Mouse (Mus musculus) liver, adult 2 months (tissue): ENCODE results near the gene Hopx. TPM values are rescaled to one million over a fixed set of nuclear protein-coding genes. Genes with fewer than 3 reads are reported as not detected.

Experiments used
- DNase-seq: peaks from one replicate; pipeline ENCODE4 v3.0.0-alpha.2; 2011; ENCODE audit warnings: low read depth, low spot score; ENCODE audit errors: extremely low read depth
- H3K27ac ChIP-seq: fragments of 200-500 bp; replicated peaks from 2 replicates; pipeline ENCODE4 v1.5.1; 2012; ENCODE audit warnings: low read depth, mild to moderate bottlenecking, control low read depth, inconsistent platforms, low read length; ENCODE audit not compliant: insufficient read depth
- H3K27me3 ChIP-seq: fragments of 200-500 bp; 2 replicates; pipeline ENCODE4 v1.6.1; 2012; ENCODE audit warnings: mild to moderate bottlenecking, moderate library complexity, low read length, inconsistent platforms; ENCODE audit not compliant: control insufficient read depth, insufficient read depth
- H3K36me3 ChIP-seq: fragments of 200-500 bp; 2 replicates; pipeline ENCODE4 v1.6.1; 2012; ENCODE audit warnings: low read length, inconsistent platforms; ENCODE audit not compliant: control insufficient read depth, insufficient read depth
- H3K4me1 ChIP-seq: fragments of 200-500 bp; 2 replicates; pipeline ENCODE4 v1.6.1; 2011; ENCODE audit warnings: low read length; ENCODE audit not compliant: control insufficient read depth, insufficient read depth
- H3K4me3 ChIP-seq: fragments of 200-500 bp; 2 replicates; pipeline ENCODE4 v1.5.1; 2011; ENCODE audit warnings: low read depth, mild to moderate bottlenecking, control low read depth, low read length, moderate library complexity; ENCODE audit not compliant: insufficient read depth
- H3K79me2 ChIP-seq: fragments of 200-500 bp; 2 replicates; pipeline ENCODE4 v1.6.1; 2012; ENCODE audit warnings: inconsistent platforms, mild to moderate bottlenecking, low read length, moderate library complexity; ENCODE audit not compliant: control insufficient read depth, insufficient read depth
- H3K9ac ChIP-seq: fragments of 200-500 bp; 2 replicates; pipeline ENCODE4 v1.6.1; 2012; ENCODE audit warnings: low read depth, mild to moderate bottlenecking, control low read depth, inconsistent platforms, low read length
- CTCF ChIP-seq: fragments of 200-500 bp; IDR thresholded peaks from 2 replicates; pipeline ENCODE4 v1.5.1; 2011; ENCODE audit warnings: low read depth, low read length, control low read depth
- POLR2A ChIP-seq: fragments of 200-500 bp; IDR thresholded peaks from 2 replicates; pipeline ENCODE4 v1.6.1; 2011; ENCODE audit warnings: low read length, control low read depth; ENCODE audit not compliant: insufficient read depth; ENCODE audit errors: extremely low read depth
- WGBS: fragments of 180-500 bp; shearing (Covaris S2); methylation state at CpG from one replicate; pipeline ENCODE4 v1.1.7; 2018; 5-methylcytosine and 5-hydroxymethylcytosine counted together
- polyA plus RNA-seq: library from polyadenylated mRNA; depleted of rRNA; stranded (reverse); fragments of >200 nt; gene quantifications from 2 replicates; pipeline ENCODE4 v1.2.3, GENCODE M21; 2012
- total RNA-seq: library from RNA; depleted of rRNA; stranded (reverse); fragments of >200 nt; gene quantifications from 2 replicates; pipeline ENCODE4 v1.2.3, GENCODE M21; 2014

Hopx gene
- total and polyA plus RNA-seq, 2 experiments: 77.2 to 84.9 TPM

DNA sequence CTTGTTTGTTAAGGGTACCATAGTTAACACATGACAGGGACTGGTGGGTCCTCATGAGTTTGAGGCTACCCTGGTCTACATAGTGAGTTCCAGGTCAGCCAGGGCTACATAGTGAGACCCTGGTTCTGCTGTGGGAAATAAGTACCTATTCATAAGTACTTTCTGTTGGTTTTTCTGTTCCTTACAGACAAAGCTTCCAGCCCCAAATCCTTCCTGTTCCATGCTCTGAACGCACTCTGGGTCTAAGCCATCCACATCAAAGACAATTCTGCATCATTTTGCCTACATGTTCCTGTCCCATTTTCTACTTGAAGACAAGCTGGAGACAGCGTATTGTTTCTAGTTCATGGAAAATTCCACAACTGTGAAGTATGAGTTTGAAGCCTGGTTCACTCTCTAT lies 20.0 kb upstream of the Hopx start:
- no peaks in the 10 kb centered on the region for H3K36me3 ChIP-seq
- 78% methylated on average over 2 of the region's 2 CpGs for WGBS
- TF ChIP-seq CTCF (no peak), POLR2A (no peak)
- no peak overlapping the region for H3K27ac ChIP-seq
- no peak overlapping the region for H3K4me3 ChIP-seq
- DNase-seq: peak; percentile 39
- H3K27me3 ChIP-seq: no peaks in the 10 kb centered on the region
- peaks cover 30% of the 10 kb centered on the region for H3K4me1 ChIP-seq
- no peaks in the 10 kb centered on the region for H3K79me2 ChIP-seq
- no peak overlapping the region for H3K9ac ChIP-seq

DNA sequence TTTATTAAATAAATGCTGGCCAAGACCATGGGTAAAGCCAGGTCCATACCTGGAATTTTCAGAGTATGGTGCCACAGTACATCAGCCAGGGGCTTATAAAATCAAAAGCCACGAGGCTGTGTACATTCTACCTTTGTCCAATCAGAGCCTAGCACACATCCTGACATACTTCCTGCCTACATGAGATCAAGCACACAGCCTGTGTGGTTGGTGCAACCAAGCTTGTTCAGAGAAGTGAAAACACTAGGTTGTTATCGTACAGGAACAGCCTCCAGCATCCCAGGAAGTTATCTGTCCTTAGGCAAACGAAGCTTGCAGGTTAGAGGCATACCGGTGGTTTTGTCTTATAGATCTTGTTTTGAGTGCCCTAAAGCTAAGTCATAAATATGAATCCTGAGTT lies 19.5 kb upstream of the Hopx start:
- Histone ChIP-seq H3K27me3 (no peaks in the 10 kb centered on the region), H3K4me1 (peaks cover 33% of the 10 kb centered on the region), H3K27ac (no peak overlapping the region), H3K79me2 (no peaks in the 10 kb centered on the region), H3K4me3 (no peak overlapping the region), H3K36me3 (no peaks in the 10 kb centered on the region), H3K9ac (no peak overlapping the region)
- no peak for TF ChIP-seq CTCF
- no peak for TF ChIP-seq POLR2A
- 73% methylated on average over 4 of the region's 4 CpGs for WGBS
- DNase-seq: no peak

DNA sequence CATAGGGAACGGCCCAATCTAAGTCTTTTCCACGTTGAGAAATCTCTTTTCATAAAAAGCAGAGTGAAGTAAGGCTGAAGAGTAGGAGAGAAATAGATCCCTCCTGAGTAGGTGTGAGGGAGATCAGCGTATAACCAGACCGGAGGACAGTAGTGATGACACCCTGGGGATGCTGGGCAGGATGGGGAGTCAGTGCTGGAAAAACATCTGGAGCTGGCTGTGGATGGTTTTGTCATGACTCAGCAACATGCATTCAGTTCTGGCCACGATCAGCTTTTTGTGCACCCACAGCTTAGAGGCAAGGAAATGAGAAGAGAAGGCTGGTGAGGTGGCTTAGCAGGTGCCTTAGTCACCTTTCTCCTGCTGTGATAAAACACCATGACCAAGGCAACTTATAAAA lies 19.0 kb upstream of the Hopx start:
- Histone ChIP-seq H3K27me3 (no peaks in the 10 kb centered on the region), H3K79me2 (no peaks in the 10 kb centered on the region), H3K27ac (peak overlapping the region; percentile 71), H3K9ac (no peak overlapping the region), H3K4me3 (no peak overlapping the region), H3K4me1 (peaks cover 36% of the 10 kb centered on the region), H3K36me3 (no peaks in the 10 kb centered on the region)
- peak; percentile 30 for DNase-seq
- no peak for TF ChIP-seq POLR2A
- no peak for TF ChIP-seq CTCF
- 67% methylated on average over 5 of the region's 5 CpGs for WGBS

DNA sequence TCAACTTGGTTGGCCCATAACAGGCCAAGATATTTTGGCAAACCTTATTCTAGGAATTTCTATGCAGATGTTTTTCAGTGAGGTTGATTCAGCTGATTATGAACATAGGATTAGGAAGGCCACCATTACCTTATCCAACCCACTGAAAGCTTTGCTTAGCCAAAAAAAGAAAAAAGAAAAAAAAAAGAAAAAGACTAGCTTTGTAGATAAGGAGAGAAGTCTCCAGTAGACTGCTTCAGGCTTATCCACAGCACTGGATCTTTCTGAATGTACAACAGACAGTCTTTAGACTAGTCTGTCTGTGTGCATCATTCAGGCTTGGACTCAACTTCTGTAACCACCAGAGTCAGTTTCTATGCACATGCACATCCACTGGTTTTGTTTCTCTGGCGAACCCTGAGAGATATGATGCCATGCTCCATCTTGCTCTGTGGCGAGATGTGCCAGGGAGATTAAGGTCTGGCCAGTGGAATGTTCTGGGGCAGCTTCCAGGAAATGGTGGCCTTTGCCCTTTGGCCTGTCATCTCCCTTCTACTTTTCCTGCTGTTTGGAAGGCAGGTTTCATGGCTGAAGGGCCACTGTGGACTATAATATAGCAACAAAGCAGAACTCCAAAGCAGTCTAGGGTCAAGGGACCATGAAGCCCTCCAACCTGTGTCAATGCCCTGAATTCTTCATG lies 17.7 kb upstream of the Hopx start:
- Histone ChIP-seq H3K4me1 (peaks cover 35% of the 10 kb centered on the region), H3K27ac (peak overlapping the region; percentile 92), H3K27me3 (no peaks in the 10 kb centered on the region), H3K9ac (no peak overlapping the region), H3K36me3 (no peaks in the 10 kb centered on the region), H3K4me3 (no peak overlapping the region), H3K79me2 (no peaks in the 10 kb centered on the region)
- TF ChIP-seq POLR2A (no peak), CTCF (no peak)
- 22% methylated on average over 2 of the region's 2 CpGs for WGBS
- peak; percentile 97 for DNase-seq

DNA sequence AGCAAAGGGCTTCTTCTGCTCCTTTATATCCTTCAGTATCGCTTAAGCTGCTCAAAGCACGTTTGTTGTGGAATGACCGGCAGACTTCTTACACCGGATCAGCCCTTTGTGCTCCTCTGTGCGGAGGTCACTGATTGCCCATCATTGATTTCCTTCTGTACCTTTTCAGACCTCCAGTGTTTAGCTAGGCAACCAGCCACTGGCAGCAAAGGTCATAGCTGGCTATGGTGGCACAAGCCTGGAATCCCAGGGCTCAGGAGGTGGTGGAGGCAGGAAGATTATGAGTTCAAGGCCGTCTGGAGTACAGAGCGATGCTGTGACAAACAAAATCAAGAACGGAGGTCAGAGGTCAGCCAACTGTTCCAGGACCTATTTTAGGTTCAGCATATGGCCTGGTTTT lies 17.0 kb upstream of the Hopx start:
- no peak overlapping the region for H3K4me3 ChIP-seq
- TF ChIP-seq POLR2A (no peak), CTCF (no peak)
- peaks cover 35% of the 10 kb centered on the region for H3K4me1 ChIP-seq
- peak overlapping the region; percentile 37 for H3K9ac ChIP-seq
- H3K27me3 ChIP-seq: no peaks in the 10 kb centered on the region
- 23% methylated on average over 8 of the region's 8 CpGs for WGBS
- H3K27ac ChIP-seq: peak overlapping the region; percentile 92
- peak; percentile 100 for DNase-seq
- no peaks in the 10 kb centered on the region for H3K36me3 ChIP-seq
- no peaks in the 10 kb centered on the region for H3K79me2 ChIP-seq

DNA sequence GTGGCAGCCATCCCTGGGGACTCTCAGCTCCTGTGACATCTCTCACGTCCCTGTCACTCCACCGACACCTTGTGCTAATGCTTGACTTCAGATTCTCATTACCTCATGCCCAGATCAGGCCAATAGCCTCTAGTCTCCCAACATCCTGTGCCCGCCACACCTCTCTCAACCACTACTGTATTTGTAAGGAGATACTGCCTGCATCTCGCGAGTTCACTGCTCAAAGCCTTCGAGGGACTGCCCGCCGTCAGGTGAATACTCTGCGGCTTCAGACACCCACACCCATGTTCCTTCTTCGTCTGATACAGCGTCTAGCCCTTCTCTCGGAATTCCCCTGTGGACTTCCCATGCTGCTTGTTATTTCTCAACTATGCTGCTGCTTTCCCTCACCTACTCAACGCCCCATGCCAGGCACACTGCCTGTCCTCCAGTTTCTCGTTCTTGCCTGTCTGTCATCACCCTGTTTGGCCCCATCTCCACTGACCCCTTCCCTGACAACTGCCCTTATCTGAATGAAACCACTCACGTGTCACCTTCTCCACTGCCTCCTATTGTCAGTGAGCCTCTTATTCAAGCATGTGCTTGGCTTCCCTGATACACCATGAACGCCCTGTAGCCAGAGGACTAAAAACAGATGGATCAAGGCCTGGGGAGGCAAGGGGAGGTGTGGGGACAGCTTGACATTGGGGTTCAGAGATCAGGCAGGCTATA lies 15.5 kb upstream of the Hopx start:
- TF ChIP-seq CTCF (no peak), POLR2A (no peak)
- Histone ChIP-seq H3K9ac (no peak overlapping the region), H3K27me3 (no peaks in the 10 kb centered on the region), H3K79me2 (no peaks in the 10 kb centered on the region), H3K4me3 (no peak overlapping the region), H3K4me1 (peaks cover 35% of the 10 kb centered on the region), H3K36me3 (no peaks in the 10 kb centered on the region), H3K27ac (peak overlapping the region; percentile 88)
- peak; percentile 73 for DNase-seq
- 62% methylated on average over 16 of the region's 16 CpGs for WGBS
